In genomic region chr13:72628462-72628916, GRCm38 (mm10) we compare ENCODE assay signal across 8 mouse cellular contexts. TPM values are rescaled to one million over a fixed set of nuclear protein-coding genes. Genes with fewer than 3 reads are reported as not detected.
DNase-seq lines count a peak whose midpoint lies in the region; ATAC-seq and TF ChIP-seq lines count a peak whose summit lies in the region.

TSS of gene Irx2 (plus strand) at chr13:72628820.

- peak; percentile 93 for ATAC-seq in embryonic facial prominence, embryonic 15.5 days (ENCODE audit: insufficient number of reproducible peaks, low FRiP score, low TSS enrichment, low read depth)
- ATAC-seq in heart, embryonic 16.5 days (replicated peaks; ENCODE audit: extremely low read depth, insufficient read depth, low FRiP score): peak; percentile 94
- ATAC-seq in megakaryocyte progenitor cell, adult 5-6 weeks (replicated peaks; ENCODE audit: poor library complexity): peak; percentile 58
- no peak for ATAC-seq in frontal cortex, adult (ENCODE audit: low TSS enrichment)

- H3K9ac ChIP-seq in embryonic facial prominence, embryonic 15.5 days: peak within 1 kb of the TSS; percentile 50
- H3K9ac ChIP-seq in heart, embryonic 16.5 days (ENCODE audit: low read length): peak within 1 kb of the TSS; percentile 81

- H3K4me3 ChIP-seq in C2C12 (ENCODE audit: insufficient read depth, poor library complexity, severe bottlenecking): peak within 1 kb of the TSS; percentile 41
- H3K4me3 ChIP-seq in embryonic facial prominence, embryonic 15.5 days (replicated peaks): peak within 1 kb of the TSS; percentile 62
- H3K4me3 ChIP-seq in heart, embryonic 16.5 days (ENCODE audit: low read length): peak within 1 kb of the TSS; percentile 72

- H3K4me2 ChIP-seq in embryonic facial prominence, embryonic 15.5 days (replicated peaks): peak within 1 kb of the TSS; percentile 93
- H3K4me2 ChIP-seq in heart, embryonic 16.5 days (ENCODE audit: low read depth, low read length): peak within 1 kb of the TSS; percentile 93

- H3K79me2 ChIP-seq in C2C12 (ENCODE audit: control insufficient read depth, insufficient read depth): peaks cover 17% of the 10 kb centered on the region

- no peaks in the 10 kb centered on the region for H3K27me3 ChIP-seq in C2C12 (ENCODE audit: control insufficient read depth, insufficient read depth, insufficient read length)
- H3K27me3 ChIP-seq in embryonic facial prominence, embryonic 15.5 days: peaks cover 92% of the 10 kb centered on the region
- peaks cover 86% of the 10 kb centered on the region for H3K27me3 ChIP-seq in heart, embryonic 16.5 days (ENCODE audit: control insufficient read depth, insufficient read depth, low read length)

- H3K36me3 ChIP-seq in C2C12 (ENCODE audit: control insufficient read depth, insufficient read depth): no peaks in the 10 kb centered on the region
- H3K36me3 ChIP-seq in embryonic facial prominence, embryonic 15.5 days: no peaks in the 10 kb centered on the region
- no peaks in the 10 kb centered on the region; the same call in 1 of the 2 replicates for H3K36me3 ChIP-seq in heart, embryonic 16.5 days (ENCODE audit: control insufficient read depth, insufficient read depth)

- peak within 1 kb of the TSS; percentile 73 for H3K27ac ChIP-seq in embryonic facial prominence, embryonic 15.5 days (replicated peaks)
- H3K27ac ChIP-seq in heart, embryonic 16.5 days (ENCODE audit: low read length): peak within 1 kb of the TSS; percentile 78

- H3K4me1 ChIP-seq in embryonic facial prominence, embryonic 15.5 days: peaks cover 49% of the 10 kb centered on the region
- peaks cover 3% of the 10 kb centered on the region; the same call in 1 of the 2 replicates for H3K4me1 ChIP-seq in heart, embryonic 16.5 days (ENCODE audit: control insufficient read depth, insufficient read depth, low read length)

- H3K9me3 ChIP-seq in embryonic facial prominence, embryonic 15.5 days (replicated peaks): no peaks in the 10 kb centered on the region
- H3K9me3 ChIP-seq in heart, embryonic 16.5 days (replicated peaks; ENCODE audit: control insufficient read depth, low read length): no peaks in the 10 kb centered on the region

- under 1% methylated on average over 35 of the region's 45 CpGs for WGBS in embryonic facial prominence, embryonic 15.5 days
- under 1% methylated on average over 36 of the region's 45 CpGs for WGBS in heart, embryonic 16.5 days

- TF ChIP-seq CTCF in C2C12 (IDR thresholded peaks at IDR 0.05; ENCODE audit: control insufficient read depth, insufficient read depth, insufficient read length): no peak

- peak within 1 kb of the TSS; percentile 99 for H3ac ChIP-seq in C2C12 (ENCODE audit: control insufficient read depth, insufficient read length, low read depth)

- peak; percentile 68 to 79 for DNase-seq in adrenal gland, postnatal 36 days
- DNase-seq in kidney, postnatal 14 days: peak; percentile 91
- peak; percentile 93 for DNase-seq in yolk sac, embryonic 10.5 days (ENCODE audit: low spot score)

- H3K79me3 ChIP-seq in C2C12 (ENCODE audit: low read depth): peaks cover 2% of the 10 kb centered on the region

TF ChIP-seq in C2C12, 6 proteins besides CTCF, POLR2A, EP300 and RAD21:
- TF ChIP-seq MYOD1 (IDR thresholded peaks at IDR 0.05; ENCODE audit: control insufficient read depth, insufficient read length, low read depth): no peak
- no peak for TF ChIP-seq CEBPB (IDR thresholded peaks at IDR 0.05; ENCODE audit: low read depth)
- no peak for TF ChIP-seq MYOG (IDR thresholded peaks at IDR 0.05; ENCODE audit: control insufficient read depth, extremely low read depth, insufficient read length)
- TF ChIP-seq MAX (IDR thresholded peaks at IDR 0.05): no peak
- no peak for TF ChIP-seq USF1 (IDR thresholded peaks at IDR 0.05; ENCODE audit: low read depth)
- TF ChIP-seq FOSL1 (IDR thresholded peaks at IDR 0.05; ENCODE audit: insufficient read depth, low read length, poor library complexity, severe bottlenecking): no peak

RNA-seq across cellular contexts. Expression of gene Irx2, which starts in this region (rescaled TPM):
- 7.7 TPM for polyA plus RNA-seq in C2C12 (2012; fragmentation: generic; extraction: Trizol)
- total RNA-seq in adrenal gland, postnatal 36 days (2021): under 1 TPM; 0.23 to 0.43 TPM
- 35.2 and 37.1 TPM in 2 replicates for polyA plus RNA-seq in embryonic facial prominence, embryonic 15.5 days (2015; fragmentation: Nextera tagmentation; extraction: Ambion mirVana)
- polyA plus RNA-seq in heart, embryonic 16.5 days (2015; fragmentation: Nextera tagmentation; extraction: Ambion mirVana): 5.9 and 8.6 TPM in 2 replicates
- total RNA-seq in megakaryocyte progenitor cell, adult 5-6 weeks (2015): not detected in 2 replicates
- total RNA-seq in megakaryocyte progenitor cell, adult 5-6 weeks (2017): not detected in 2 replicates

Comparison
In these comparisons a context has a peak if more than half of its experiments do, and no peak if none do; other contexts are left out.
1. Peak in DNase-seq in adrenal gland, postnatal 36 days; RNA of the gene not detected or under 1 TPM.
2. Peak in ATAC-seq in megakaryocyte progenitor cell, adult 5-6 weeks; RNA of the gene not detected or under 1 TPM.